Mouse (Mus musculus) adrenal gland, postnatal 14 days (tissue): ENCODE measurements around the gene Ppm1l. TPM values are rescaled to one million over a fixed set of nuclear protein-coding genes. Genes with fewer than 3 reads are reported as not detected.
"Not testable (repeated sequence)": the region's sequence is repeated elsewhere in the genome, so short reads cannot be mapped to it uniquely, and the experiment has no call there.

Experiments
- DNase-seq: peaks from one replicate; pipeline ENCODE4 v3.0.0; 2021; ENCODE audit warnings: mixed read lengths
- total RNA-seq: library from RNA; stranded (reverse); gene quantifications from 2 replicates; pipeline ENCODE4 v1.2.3, GENCODE M21; 2021

The Ppm1l gene
- total RNA-seq, 1 experiment from 2014 or later = 13.5 TPM

- DNase-seq = no peak
Measured at GRCm38 (mm10) chr3:69372731-69373130, 56.1 kb downstream of the Ppm1l start.

GRCm38 (mm10) chr3:69373544-69374306 lies 57.1 kb downstream of the Ppm1l start:
- no peak for DNase-seq

GRCm38 (mm10) chr3:69374538-69374937 lies 57.9 kb downstream of the Ppm1l start:
- DNase-seq = no peak

GRCm38 (mm10) chr3:69374983-69375382 lies 58.3 kb downstream of the Ppm1l start:
- DNase-seq = no peak

- DNase-seq = no peak
Measured at GRCm38 (mm10) chr3:69381213-69381612, 64.6 kb downstream of the Ppm1l start.

- not testable (repeated sequence) for DNase-seq
Measured at GRCm38 (mm10) chr3:69391834-69392233, 75.2 kb downstream of the Ppm1l start.

GRCm38 (mm10) chr3:69392298-69392697 lies 75.6 kb downstream of the Ppm1l start:
- no peak for DNase-seq

GRCm38 (mm10) chr3:69393079-69393478 lies 76.4 kb downstream of the Ppm1l start:
- DNase-seq = no peak

GRCm38 (mm10) chr3:69393991-69394390 lies 77.3 kb downstream of the Ppm1l start:
- no peak for DNase-seq

- no peak for DNase-seq
Measured at GRCm38 (mm10) chr3:69395084-69395483, 78.4 kb downstream of the Ppm1l start.

- no peak for DNase-seq
Measured at GRCm38 (mm10) chr3:69397733-69398132, 81.1 kb downstream of the Ppm1l start.

GRCm38 (mm10) chr3:69399336-69399735 lies 82.7 kb downstream of the Ppm1l start:
- no peak for DNase-seq

- DNase-seq = no peak
Measured at GRCm38 (mm10) chr3:69403196-69403595, 86.5 kb downstream of the Ppm1l start.

- no peak for DNase-seq
Measured at GRCm38 (mm10) chr3:69406210-69406895, 89.7 kb downstream of the Ppm1l start.

- no peak for DNase-seq
Measured at GRCm38 (mm10) chr3:69408064-69408463, 91.4 kb downstream of the Ppm1l start.

GRCm38 (mm10) chr3:69416112-69416511 lies 99.5 kb downstream of the Ppm1l start:
- DNase-seq = no peak

- DNase-seq = no peak
Measured at GRCm38 (mm10) chr3:69422741-69423140, 106.1 kb downstream of the Ppm1l start.

- no peak for DNase-seq
Measured at GRCm38 (mm10) chr3:69423371-69423770, 106.7 kb downstream of the Ppm1l start.

GRCm38 (mm10) chr3:69424781-69425180 lies 108.1 kb downstream of the Ppm1l start:
- not testable (repeated sequence) for DNase-seq

- DNase-seq = no peak
Measured at GRCm38 (mm10) chr3:69427259-69427658, 110.6 kb downstream of the Ppm1l start.

GRCm38 (mm10) chr3:69428221-69428620 lies 111.6 kb downstream of the Ppm1l start:
- DNase-seq = no peak

- DNase-seq = no peak
Measured at GRCm38 (mm10) chr3:69429319-69429718, 112.7 kb downstream of the Ppm1l start.

GRCm38 (mm10) chr3:69433580-69433979 lies 116.9 kb downstream of the Ppm1l start:
- DNase-seq = no peak
